In the genomic region with DNA sequence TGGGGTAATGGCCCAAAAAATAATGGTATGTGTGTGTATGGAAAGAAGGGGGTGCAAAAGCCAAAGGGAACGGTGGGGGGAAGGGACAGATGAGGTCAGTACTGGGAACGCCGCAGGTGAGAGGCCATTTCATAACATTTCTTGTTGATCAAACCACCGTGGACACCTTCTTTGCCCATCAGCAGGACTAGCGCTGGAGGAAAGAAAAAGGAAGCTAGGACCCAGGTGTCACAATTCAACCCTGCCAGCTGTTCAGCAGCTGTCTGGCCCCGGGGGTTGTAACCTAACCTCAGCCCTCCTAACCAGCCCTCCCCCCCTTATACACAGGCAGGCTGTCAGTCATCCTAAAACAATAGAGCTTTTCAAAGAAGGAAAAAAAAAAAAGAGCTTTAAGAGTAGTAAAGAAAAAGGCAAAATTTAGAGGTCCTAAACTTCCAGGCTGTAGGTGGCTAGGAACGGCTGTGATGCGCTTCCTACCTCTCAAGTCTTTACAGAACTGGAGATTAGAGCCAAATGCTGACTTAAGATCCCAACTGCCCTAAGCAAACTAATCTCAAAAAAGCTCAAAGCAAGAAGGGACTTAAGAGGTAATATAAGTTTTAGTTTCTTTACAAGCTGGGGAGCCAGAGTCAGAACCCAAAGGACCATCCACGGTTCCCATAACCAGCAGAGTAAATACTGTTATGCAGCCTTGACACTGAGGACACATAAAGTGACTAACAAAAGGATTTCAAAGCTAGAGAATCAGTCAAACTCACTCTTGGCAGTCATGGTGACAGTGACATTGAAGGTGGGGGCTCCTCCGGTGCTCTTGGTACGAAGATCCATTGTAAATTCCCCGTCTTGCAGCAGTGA, we compare ENCODE assay signal across 9 mouse cellular contexts. TPM values are rescaled to one million over a fixed set of nuclear protein-coding genes. Genes with fewer than 3 reads are reported as not detected.
A peak's percentile ranks its signal among the peaks of the same experiment; 100 is the strongest.
DNase-seq lines count a peak whose midpoint lies in the region; ATAC-seq and TF ChIP-seq lines count a peak whose summit lies in the region.
"Had no signal": no experiment of that assay in that cellular context is flagged by ENCODE, and none has a peak within 500 bp of the region (broad histone marks: within the 10 kb centered on the region; RNA-seq: fewer than 3 reads in every experiment).

No protein-coding gene starts in this region.

- H3K27ac ChIP-seq in lung, postnatal 0 days (ENCODE audit: low read length): peak overlapping the region; percentile 99
- peak overlapping the region; percentile 99; the same call in 1 of the 2 replicates for H3K27ac ChIP-seq in hindbrain, embryonic 13.5 days
- no peak overlapping the region for H3K27ac ChIP-seq in midbrain, embryonic 13.5 days

- H3K9ac ChIP-seq in lung, postnatal 0 days (replicated peaks; ENCODE audit: low read depth): peak overlapping the region; percentile 16; the same call in 1 of the 2 replicates
- peak overlapping the region; percentile 99 for H3K9ac ChIP-seq in hindbrain, embryonic 13.5 days
- H3K9ac ChIP-seq in midbrain, embryonic 13.5 days (replicated peaks): peak overlapping the region; percentile 90

- ATAC-seq in lung, postnatal 0 days: no peak
- ATAC-seq in hindbrain, embryonic 13.5 days (ENCODE audit: low FRiP score): no peak
- ATAC-seq in midbrain, embryonic 13.5 days: no peak
- ATAC-seq: Patski had no signal

- peaks cover 31% of the 10 kb centered on the region for H3K36me3 ChIP-seq in lung, postnatal 0 days (ENCODE audit: insufficient read depth, low read length)
- H3K36me3 ChIP-seq in hindbrain, embryonic 13.5 days: peaks cover 39% of the 10 kb centered on the region
- H3K36me3 ChIP-seq in midbrain, embryonic 13.5 days: peaks cover 41% of the 10 kb centered on the region

- WGBS in lung, postnatal 0 days: 33% methylated on average over 12 of the region's 12 CpGs
- 71% methylated on average over 12 of the region's 12 CpGs for WGBS in hindbrain, embryonic 13.5 days
- 77% methylated on average over 12 of the region's 12 CpGs for WGBS in midbrain, embryonic 13.5 days

- peak overlapping the region; percentile 99 for H3K4me3 ChIP-seq in lung, postnatal 0 days (ENCODE audit: low read depth, low read length)
- peak overlapping the region; percentile 100 for H3K4me3 ChIP-seq in hindbrain, embryonic 13.5 days
- H3K4me3 ChIP-seq in midbrain, embryonic 13.5 days (replicated peaks): peak overlapping the region; percentile 73

- H3K4me1 ChIP-seq in lung, postnatal 0 days (ENCODE audit: insufficient read depth, low read depth, low read length): peaks cover 27% of the 10 kb centered on the region
- H3K4me1 ChIP-seq in hindbrain, embryonic 13.5 days (replicated peaks): peaks cover 74% of the 10 kb centered on the region
- H3K4me1 ChIP-seq in midbrain, embryonic 13.5 days (replicated peaks): peaks cover 64% of the 10 kb centered on the region

- H3K9me3 ChIP-seq in lung, postnatal 0 days (ENCODE audit: low read length): no peaks in the 10 kb centered on the region
- H3K9me3 ChIP-seq in hindbrain, embryonic 13.5 days: no peaks in the 10 kb centered on the region
- H3K9me3 ChIP-seq in midbrain, embryonic 13.5 days: no peaks in the 10 kb centered on the region

- TF ChIP-seq CTCF in lung, postnatal 0 days (IDR thresholded peaks at IDR 0.05): no peak

- no peaks in the 10 kb centered on the region for H3K27me3 ChIP-seq in lung, postnatal 0 days (replicated peaks; ENCODE audit: insufficient read depth, low read length)
- H3K27me3 ChIP-seq in hindbrain, embryonic 13.5 days: 0 out of 2 replicates have a peak, but pooled peaks cover 4% of the 10 kb centered on the region
- H3K27me3 ChIP-seq in midbrain, embryonic 13.5 days: no peaks in the 10 kb centered on the region
- H3K27me3 ChIP-seq: Patski had no signal

- peak overlapping the region; percentile 74 for H3K4me2 ChIP-seq in lung, postnatal 0 days (replicated peaks; ENCODE audit: low read depth, low read length)
- H3K4me2 ChIP-seq in hindbrain, embryonic 13.5 days: peak overlapping the region; percentile 89
- H3K4me2 ChIP-seq in midbrain, embryonic 13.5 days (replicated peaks): peak overlapping the region; percentile 75

- DNase-seq in cerebellum, adult 11-12 months: peak; percentile 54
- no peak for DNase-seq in cerebellum, adult 8-10 months
- DNase-seq in lung, postnatal 0 days (ENCODE audit: low spot score): peak; percentile 46
- no peak for DNase-seq in lung, postnatal 36 days
- no peak for DNase-seq in retina, postnatal 1 day
- no peak for DNase-seq in urinary bladder, postnatal 10 days (ENCODE audit: low spot score)

- TF ChIP-seq EP300 in lung, postnatal 0 days (IDR thresholded peaks at IDR 0.05): no peak

RNA-seq across cellular contexts. Expression of gene Pfn1, which starts 2.2 kb away (rescaled TPM):
- 1,176 and 1,206 TPM in 2 replicates for polyA plus RNA-seq in lung, postnatal 0 days (2015; fragmentation: Nextera tagmentation; extraction: Ambion mirVana)
- 851 and 865 TPM in 2 replicates for polyA plus RNA-seq in hindbrain, embryonic 13.5 days (2015; fragmentation: Nextera tagmentation; extraction: Ambion mirVana)
- polyA plus RNA-seq in midbrain, embryonic 13.5 days (2015; fragmentation: Nextera tagmentation; extraction: Ambion mirVana): 785 and 825 TPM in 2 replicates

RNA-seq across cellular contexts. Expression of gene Eno3, which starts 4.7 kb away (rescaled TPM):
- 20.8 and 23.1 TPM in 2 replicates for polyA plus RNA-seq in lung, postnatal 0 days (2015; fragmentation: Nextera tagmentation; extraction: Ambion mirVana)
- polyA plus RNA-seq in hindbrain, embryonic 13.5 days (2015; fragmentation: Nextera tagmentation; extraction: Ambion mirVana): 7.1 and 9.2 TPM in 2 replicates
- polyA plus RNA-seq in midbrain, embryonic 13.5 days (2015; fragmentation: Nextera tagmentation; extraction: Ambion mirVana): 8.0 and 9.5 TPM in 2 replicates

RNA-seq across cellular contexts. Expression of gene Slc25a11, which starts 5.0 kb away (rescaled TPM):
- polyA plus RNA-seq in lung, postnatal 0 days (2015; fragmentation: Nextera tagmentation; extraction: Ambion mirVana): 118 and 121 TPM in 2 replicates
- polyA plus RNA-seq in hindbrain, embryonic 13.5 days (2015; fragmentation: Nextera tagmentation; extraction: Ambion mirVana): 159 and 173 TPM in 2 replicates
- polyA plus RNA-seq in midbrain, embryonic 13.5 days (2015; fragmentation: Nextera tagmentation; extraction: Ambion mirVana): 169 and 170 TPM in 2 replicates

RNA-seq across cellular contexts. Expression of gene Rnf167, which starts 5.2 kb away (rescaled TPM):
- 112 and 119 TPM in 2 replicates for polyA plus RNA-seq in lung, postnatal 0 days (2015; fragmentation: Nextera tagmentation; extraction: Ambion mirVana)
- 109 TPM in 2 replicates for polyA plus RNA-seq in hindbrain, embryonic 13.5 days (2015; fragmentation: Nextera tagmentation; extraction: Ambion mirVana)
- 111 and 113 TPM in 2 replicates for polyA plus RNA-seq in midbrain, embryonic 13.5 days (2015; fragmentation: Nextera tagmentation; extraction: Ambion mirVana)

RNA-seq across cellular contexts. Expression of gene Gp1ba, which starts 13.3 kb away (rescaled TPM):
- polyA plus RNA-seq in lung, postnatal 0 days (2015; fragmentation: Nextera tagmentation; extraction: Ambion mirVana): 0.55 and 0.66 TPM in 2 replicates
- polyA plus RNA-seq in hindbrain, embryonic 13.5 days (2015; fragmentation: Nextera tagmentation; extraction: Ambion mirVana): 0.16 and 0.21 TPM in 2 replicates
- 0.17 and 0.26 TPM in 2 replicates for polyA plus RNA-seq in midbrain, embryonic 13.5 days (2015; fragmentation: Nextera tagmentation; extraction: Ambion mirVana)

Comparison
In these comparisons a context has a peak if more than half of its experiments do, and no peak if none do; other contexts are left out.
1. DNase-seq: peak in cerebellum, adult 11-12 months (single experiment) and lung, postnatal 0 days (single experiment); none in cerebellum, adult 8-10 months (single experiment), lung, postnatal 36 days (single experiment), retina, postnatal 1 day (single experiment) and urinary bladder, postnatal 10 days (single experiment).
2. H3K9ac ChIP-seq: peak in every context shown above with its lines; median percentile 99 in hindbrain, embryonic 13.5 days; 90 in midbrain, embryonic 13.5 days; 16 in lung, postnatal 0 days.
3. Peak in every context shown above with its lines, with median percentiles within 50 percentile points of each other: H3K4me2 ChIP-seq and H3K4me3 ChIP-seq.